Mouse (Mus musculus) kidney, adult 2 months (tissue): ENCODE data around the gene Tmem251.

ENCODE experiments used
- CTCF ChIP-seq: fragments of 200-500 bp; conservative IDR thresholded peaks from 2 replicates; pipeline ENCODE4 v1.5.1; 2011; ENCODE audit warnings: low read depth, mild to moderate bottlenecking, control low read depth, low read length, moderate library complexity, mixed read lengths; ENCODE audit not compliant: insufficient read depth, insufficient read length
- POLR2A ChIP-seq: fragments of 200-500 bp; IDR thresholded peaks from one replicate; pipeline ENCODE4 v1.6.1; 2011; ENCODE audit warnings: low read depth, low read length, control low read depth

DNA sequence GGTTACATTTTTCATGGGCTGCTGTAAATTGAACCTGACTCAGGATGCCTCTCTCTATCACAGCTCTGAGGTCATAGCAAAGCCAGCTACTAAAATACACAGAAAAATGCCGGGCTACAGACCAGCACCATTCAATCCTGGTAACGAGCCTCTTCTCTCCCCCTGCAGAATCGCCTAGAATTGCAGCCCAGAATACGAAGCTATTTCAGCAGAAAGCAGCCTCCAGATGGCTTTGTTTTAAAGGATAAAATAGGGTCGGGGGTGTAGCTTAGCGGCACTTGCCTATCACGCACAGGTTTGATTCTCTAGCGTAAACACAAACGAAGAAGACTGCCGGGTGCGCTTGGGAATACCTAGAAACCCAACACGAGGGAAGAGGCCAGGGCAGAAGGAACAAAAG is 43.1 kb upstream of the Tmem251 start:
- TF ChIP-seq CTCF, result no peak
- TF ChIP-seq POLR2A, result no peak
